Mouse (Mus musculus) brain, embryonic 14.5 days (tissue): ENCODE measurements around the gene Ube2z.

ENCODE experiments used
- CTCF ChIP-seq: fragments of 200-500 bp; IDR thresholded peaks from 2 replicates; pipeline ENCODE4 v1.5.1; 2012; ENCODE audit warnings: inconsistent platforms, mild to moderate bottlenecking, moderate library complexity, borderline replicate concordance; ENCODE audit not compliant: insufficient read depth, insufficient read length; ENCODE audit errors: extremely low read depth
- POLR2A ChIP-seq: fragments of 200-500 bp; IDR thresholded peaks from 2 replicates; pipeline ENCODE4 v1.6.1; 2012; ENCODE audit warnings: mild to moderate bottlenecking, inconsistent platforms, borderline replicate concordance; ENCODE audit not compliant: poor library complexity, insufficient read depth, insufficient read length, severe bottlenecking; ENCODE audit errors: extremely low read depth

DNA sequence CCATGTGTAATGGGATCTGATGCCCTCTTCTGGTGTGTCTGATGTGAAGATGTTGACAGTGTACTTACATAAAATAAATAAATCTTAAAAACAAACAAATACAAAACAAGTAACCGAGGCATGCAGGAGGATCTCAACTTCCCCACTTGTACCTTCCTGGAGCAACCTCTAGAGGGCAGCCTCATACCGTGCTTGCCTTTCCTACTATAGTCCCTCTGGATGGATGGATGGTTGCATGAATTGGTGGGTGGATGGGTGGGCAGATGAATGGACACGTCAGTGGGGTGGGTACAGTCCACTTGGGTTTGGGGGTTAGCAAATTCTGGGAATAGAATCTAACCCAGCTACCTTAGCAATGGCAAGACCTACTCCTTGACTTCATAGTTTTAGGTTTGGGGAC is 28.2 kb upstream of the Ube2z start:
- TF ChIP-seq POLR2A (no peak), CTCF (peak; percentile 86; the same call in 1 of the 2 replicates)
